Mouse (Mus musculus) gastrocnemius, postnatal 14 days (tissue): ENCODE measurements around the gene Rsph10b. TPM values are rescaled to one million over a fixed set of nuclear protein-coding genes. Genes with fewer than 3 reads are reported as not detected.
"Not testable (repeated sequence)": the region's sequence is repeated elsewhere in the genome, so short reads cannot be mapped to it uniquely, and the experiment has no call there.

ENCODE experiments used
- DNase-seq: peaks from one replicate; pipeline ENCODE4 v3.0.0; 2021; ENCODE audit warnings: mixed read lengths
- intact Hi-C: fragments of 180-260 bp; cut with DNase I; formaldehyde crosslinking; loops from one replicate; pipeline ENCODE4 v1.15.1; 2025; ENCODE audit warnings: low total_unique reads
- total RNA-seq, 2 experiments: library from RNA; stranded (reverse); gene quantifications; 2 replicates each; pipeline ENCODE4 v1.2.3; 2021

Rsph10b gene
- total RNA-seq, 2 experiments from 2014 or later, result 0.25 to 0.84 TPM

GRCm38 (mm10) chr5:143982361-143982760 lies 49.5 kb downstream of the Rsph10b start:
- no peak for DNase-seq
- intact Hi-C loops, result no loop called here

- DNase-seq, result no peak
- intact Hi-C loops, result no loop called here
These were observed 52.5 kb downstream of the Rsph10b start for GRCm38 (mm10) chr5:143985381-143985780.

DNA sequence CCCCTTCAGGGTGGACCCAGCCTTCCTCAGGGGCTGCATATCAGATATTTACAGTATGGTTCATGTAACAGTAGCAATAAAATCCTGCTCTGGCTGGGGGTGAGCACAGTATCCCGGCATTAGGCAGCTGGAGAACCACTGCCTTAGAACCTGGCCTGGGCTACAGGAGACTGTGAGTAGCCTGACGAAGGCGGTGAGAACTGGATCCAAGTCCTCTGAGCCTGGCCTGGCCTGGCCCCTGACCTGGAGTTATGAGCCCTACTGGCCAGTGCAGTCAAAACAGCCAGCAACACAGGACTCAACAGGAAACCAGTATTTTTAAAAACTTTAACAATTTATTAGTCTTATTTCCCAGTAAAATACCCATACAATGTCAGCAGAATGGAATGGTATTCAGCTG lies 54.8 kb downstream of the Rsph10b start:
- DNase-seq, result no peak
- intact Hi-C loops, result no loop called here

DNA sequence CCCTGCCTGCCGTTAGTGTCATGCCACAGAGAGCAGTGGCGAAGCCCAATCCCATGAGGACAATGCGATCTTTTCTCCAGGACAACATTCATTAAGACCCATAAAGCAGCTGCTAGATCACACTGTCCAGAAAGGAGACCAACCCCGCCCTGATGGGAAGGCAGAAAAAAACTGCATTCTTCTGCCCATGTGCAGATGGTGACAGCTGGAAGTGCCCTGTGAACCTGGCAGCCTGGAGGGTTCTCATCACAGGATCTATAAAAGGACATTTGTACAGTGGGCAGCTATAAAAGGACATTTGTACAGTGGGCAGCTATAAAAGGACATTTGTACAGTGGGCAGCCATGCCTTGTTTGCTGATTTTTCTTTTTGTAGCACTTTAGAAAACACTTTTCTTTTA lies 56.2 kb downstream of the Rsph10b start:
- no peak for DNase-seq
- intact Hi-C loops, result no loop called here

- DNase-seq, result no peak
- intact Hi-C loops, result no loop called here
These were observed 57.3 kb downstream of the Rsph10b start for GRCm38 (mm10) chr5:143990086-143990485.

GRCm38 (mm10) chr5:143992661-143993060 lies 59.8 kb downstream of the Rsph10b start:
- DNase-seq, result no peak
- intact Hi-C loops, result no loop called here

DNA sequence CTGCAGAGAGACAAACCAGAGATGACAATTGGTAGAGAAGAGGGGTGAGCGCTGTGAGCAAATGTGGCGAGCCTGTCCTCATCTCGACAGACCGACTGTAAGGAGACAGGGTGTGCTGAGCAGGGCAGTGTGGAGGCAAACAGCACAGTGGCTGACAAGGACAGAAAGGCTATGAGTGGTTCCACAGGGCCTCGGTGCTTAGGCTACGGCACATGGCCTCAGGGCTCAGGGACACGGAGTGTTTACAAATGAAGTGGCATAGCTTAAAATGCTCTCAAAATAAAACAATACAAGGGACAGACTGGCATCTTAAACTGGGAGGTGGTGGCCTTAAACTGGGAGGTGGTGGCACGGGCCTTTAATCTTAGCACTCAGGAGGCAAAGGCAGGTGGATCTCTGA lies 60.4 kb downstream of the Rsph10b start:
- no peak for DNase-seq
- intact Hi-C loops, result no loop called here

- intact Hi-C loops, result no loop called here
- no peak for DNase-seq
These were observed 61.0 kb downstream of the Rsph10b start for GRCm38 (mm10) chr5:143993849-143994248.

DNA sequence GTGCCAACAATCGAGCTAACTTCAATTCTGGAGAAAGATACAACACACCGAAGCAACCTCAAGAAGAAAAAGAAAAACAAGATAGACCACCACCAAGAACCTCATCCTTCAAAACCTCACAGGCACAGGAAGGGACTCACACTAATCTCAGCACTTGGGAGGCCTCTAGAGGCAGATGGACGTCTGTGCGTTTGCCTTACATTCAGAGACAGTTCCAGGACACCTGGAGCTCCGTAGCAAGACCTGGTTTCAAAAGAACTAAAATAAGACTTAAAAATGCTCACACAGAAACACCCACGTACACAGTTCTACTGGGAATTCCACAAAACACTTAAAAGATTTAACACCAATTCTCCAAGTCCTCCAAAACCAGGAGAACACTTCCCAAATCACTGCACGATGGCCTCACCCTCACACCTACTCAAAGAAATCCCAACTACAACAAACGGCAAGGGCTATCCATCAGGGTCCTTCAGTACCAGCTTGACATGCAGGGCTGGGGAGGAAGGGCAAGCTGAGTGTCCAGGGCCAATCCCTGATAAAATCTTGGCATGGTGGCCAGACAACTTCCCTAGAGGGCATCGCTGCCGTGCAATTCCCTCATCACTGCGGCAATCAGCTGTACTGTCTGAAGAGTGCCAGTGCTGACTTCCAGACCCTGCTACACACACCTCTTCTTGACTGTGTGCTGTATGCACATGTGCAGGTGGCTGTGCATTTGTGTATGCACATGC lies 62.0 kb downstream of the Rsph10b start:
- intact Hi-C loops, result no loop called here
- DNase-seq, result no peak

- intact Hi-C loops, result no loop called here
- DNase-seq, result no peak
These were observed 66.6 kb downstream of the Rsph10b start for GRCm38 (mm10) chr5:143999409-143999808.

DNA sequence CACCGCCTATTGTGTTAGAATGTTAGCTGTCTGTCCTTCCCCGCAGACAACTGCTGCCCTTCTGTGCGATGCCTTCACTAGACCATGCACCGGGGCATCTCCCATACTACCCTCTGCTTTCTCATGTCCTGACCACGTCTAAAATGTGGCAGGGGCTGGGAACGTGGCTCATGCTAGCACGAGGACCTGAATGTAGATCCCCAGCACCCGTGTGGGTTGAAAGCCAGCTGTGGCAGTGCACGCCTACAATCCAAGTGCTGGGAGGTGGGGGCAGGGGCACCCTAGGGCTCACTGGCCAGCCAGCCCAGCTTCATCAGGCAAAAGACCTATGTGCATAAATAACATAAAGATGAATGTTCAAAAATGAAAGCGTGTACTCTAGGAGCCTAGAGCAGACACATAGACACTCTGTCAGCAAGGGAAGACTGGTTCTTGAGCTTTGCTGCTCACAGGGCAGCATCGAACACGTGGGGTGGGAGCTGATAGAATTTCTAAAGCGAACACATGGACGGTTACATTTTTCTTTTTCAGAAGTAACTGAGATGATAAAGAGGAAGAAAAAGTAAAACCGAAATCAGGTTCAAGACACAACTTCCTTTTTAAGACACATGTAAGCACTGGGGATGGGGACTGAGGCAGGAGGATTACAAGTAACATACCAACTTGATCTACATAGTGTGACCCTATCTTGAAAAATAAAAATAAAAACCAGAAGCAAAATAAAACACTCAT lies 69.8 kb downstream of the Rsph10b start:
- no peak for DNase-seq
- intact Hi-C loops, result no loop called here

- DNase-seq, intact Hi-C loops: not testable (repeated sequence)
These were observed 80.7 kb downstream of the Rsph10b start for GRCm38 (mm10) chr5:144013366-144014134.

DNA sequence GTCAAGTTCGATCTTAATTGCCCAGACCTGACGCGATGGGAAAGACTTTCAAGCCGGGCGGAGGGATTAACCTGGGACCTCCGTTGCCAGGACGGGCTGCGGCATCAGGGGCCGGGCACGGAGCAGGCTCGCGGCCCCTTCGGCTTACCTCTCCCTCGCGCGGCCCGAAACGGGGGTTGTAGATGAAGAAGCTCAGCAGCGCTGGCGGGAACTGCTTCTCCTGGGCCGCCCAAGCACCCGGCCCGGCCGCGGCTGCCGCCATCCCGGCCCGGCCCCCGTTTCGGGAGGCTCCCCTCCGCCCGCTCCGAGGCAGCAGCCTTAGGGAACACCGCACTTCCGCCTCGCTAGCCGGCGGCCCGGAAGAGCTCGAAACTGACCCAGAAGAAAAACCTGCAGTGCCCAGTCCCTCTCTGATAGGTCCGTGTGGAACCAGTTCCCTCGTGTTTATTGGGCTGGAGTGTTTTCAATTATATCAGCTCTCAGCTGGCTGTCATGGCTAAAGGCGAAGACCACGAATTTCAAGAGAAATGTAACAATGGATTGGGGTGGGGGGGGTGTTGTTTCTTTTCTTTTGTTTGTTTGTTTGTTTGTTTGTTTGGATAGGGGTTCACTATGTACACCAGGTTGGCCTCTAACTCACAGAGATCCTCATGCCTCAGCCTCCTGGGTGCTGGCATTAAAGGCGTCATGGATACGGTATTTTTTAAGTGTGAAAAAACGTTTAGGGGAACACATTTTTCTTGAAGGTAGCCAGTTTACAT lies 81.9 kb downstream of the Rsph10b start, which contains the start of gene Ccz1:
Gene Ccz1, minus strand, starts transcription at position 327 of the 761 bp plus-strand sequence.
- DNase-seq, result peak; percentile 75
- intact Hi-C loops, result no loop called here

- intact Hi-C loops, result no loop called here
- no peak for DNase-seq
These were observed 82.4 kb downstream of the Rsph10b start for GRCm38 (mm10) chr5:144015312-144015650.

DNA sequence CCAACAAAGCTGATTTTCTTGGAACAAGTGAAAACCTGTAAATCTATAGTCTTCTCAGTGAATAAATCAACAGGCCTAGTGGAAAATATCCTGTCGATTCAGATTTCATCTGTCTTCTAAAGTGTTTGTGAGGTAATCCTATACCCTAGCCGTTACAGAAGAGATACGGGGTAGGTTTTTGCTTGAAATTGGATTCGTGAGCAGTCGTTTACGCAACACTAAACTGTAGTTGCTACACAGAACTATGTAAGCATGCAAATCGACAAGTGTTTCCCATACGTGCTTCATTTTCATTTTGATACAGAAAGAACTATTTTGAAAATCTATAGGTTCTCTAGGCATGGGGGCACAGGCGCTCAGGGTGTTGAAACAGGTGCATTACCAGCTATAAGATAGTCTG lies 83.0 kb downstream of the Rsph10b start:
- no peak for DNase-seq

GRCm38 (mm10) chr5:144026620-144027263 lies 93.9 kb downstream of the Rsph10b start, which contains the start of gene Ocm:
Gene Ocm (minus strand): TSS chr5:144026670.
- DNase-seq, result no peak
- intact Hi-C loops, result no loop called here

More for the DNA sequence above, 83.0 kb downstream of the Rsph10b start:
- intact Hi-C loops, result no loop called here

DNA sequence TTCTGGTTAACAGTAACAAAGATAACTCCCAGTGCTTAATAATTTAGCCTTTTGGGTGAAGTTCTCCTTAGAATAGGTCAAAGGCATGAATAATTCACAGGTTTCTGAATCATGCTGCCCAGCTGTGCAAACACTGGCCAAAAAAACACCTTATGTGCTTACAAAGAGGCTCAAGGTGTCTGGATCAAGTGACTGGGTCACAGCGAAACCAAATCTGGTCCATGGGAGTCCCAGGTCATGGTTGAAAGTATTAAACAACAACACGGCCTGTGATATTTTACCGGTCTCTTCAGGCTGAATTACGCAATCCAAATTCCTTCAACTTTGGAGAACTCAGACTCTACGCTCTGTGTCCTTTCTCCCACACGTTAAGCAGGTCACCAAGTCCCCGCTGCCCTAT lies 99.7 kb downstream of the Rsph10b start:
- intact Hi-C loops, result no loop called here
- DNase-seq, result no peak

GRCm38 (mm10) chr5:144034567-144034966 lies 101.7 kb downstream of the Rsph10b start:
- DNase-seq, result no peak
- intact Hi-C loops, result no loop called here
